Mouse (Mus musculus) R1 (cell line): Measurements from ENCODE around the gene Stim1.
"Not testable (repeated sequence)": the region's sequence is repeated elsewhere in the genome, so short reads cannot be mapped to it uniquely, and the experiment has no call there.

ENCODE experiments used
- DNase-seq: peaks from one replicate; pipeline ENCODE4 v3.0.0-alpha.2; 2018; ENCODE audit warnings: low read depth, low spot score

Stim1 gene

DNA sequence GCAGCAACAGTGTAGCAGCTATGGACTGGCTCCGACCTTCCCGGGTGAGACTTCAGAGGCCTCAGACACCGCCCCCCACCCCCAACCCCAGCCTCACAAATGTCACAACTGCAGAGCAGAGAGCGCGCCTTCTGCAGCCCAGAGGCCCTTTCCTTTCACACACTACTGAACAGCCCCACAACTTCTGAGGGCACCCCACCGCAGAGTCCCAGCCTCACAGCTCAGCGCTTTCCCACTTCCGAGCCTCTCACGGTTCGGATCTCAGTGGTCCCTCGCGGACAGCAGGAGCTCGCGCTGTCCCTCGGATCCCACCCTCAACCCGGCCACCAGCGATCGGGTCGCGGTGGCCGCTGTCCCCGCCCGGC, 18.1 kb upstream of the Stim1 start:
- peak; percentile 65 for DNase-seq

DNA sequence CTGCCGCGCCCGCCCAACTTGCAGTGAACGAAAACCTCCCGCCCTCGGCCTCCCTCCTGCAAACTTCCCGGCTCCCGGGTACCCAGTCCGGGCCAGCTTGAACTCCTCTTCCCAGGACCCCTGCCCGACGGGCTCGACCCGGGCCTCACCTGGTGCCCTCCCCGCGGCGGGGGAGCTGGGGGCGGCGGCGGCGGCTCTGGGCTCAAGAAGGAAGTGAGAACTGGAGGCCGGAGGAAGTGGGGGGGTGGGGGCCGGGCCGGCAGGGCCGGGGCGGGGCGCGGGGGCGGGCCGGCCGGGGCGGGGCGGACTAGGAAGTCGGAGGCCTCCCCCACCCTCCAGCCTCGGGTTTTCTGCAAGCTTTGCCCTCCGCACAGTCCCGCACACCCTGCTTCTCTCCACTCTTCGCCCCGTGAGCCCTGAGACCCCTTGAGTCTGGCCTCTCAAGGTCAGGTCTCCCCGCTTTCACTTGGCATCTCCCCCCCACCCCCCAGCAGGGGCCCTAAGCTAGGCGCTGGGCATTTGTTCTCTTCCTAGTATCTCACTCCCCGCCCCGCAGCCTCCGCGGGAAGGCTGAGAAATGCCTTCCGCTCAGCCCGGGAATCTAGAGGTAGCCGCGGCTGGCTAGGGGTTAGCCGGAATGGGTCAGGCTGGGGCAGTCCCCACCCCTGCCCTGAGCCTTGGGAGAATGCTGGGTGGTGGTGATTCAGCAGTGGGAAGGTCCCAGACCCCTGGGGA, 17.5 kb upstream of the Stim1 start:
- DNase-seq, result peak; percentile 86

DNA sequence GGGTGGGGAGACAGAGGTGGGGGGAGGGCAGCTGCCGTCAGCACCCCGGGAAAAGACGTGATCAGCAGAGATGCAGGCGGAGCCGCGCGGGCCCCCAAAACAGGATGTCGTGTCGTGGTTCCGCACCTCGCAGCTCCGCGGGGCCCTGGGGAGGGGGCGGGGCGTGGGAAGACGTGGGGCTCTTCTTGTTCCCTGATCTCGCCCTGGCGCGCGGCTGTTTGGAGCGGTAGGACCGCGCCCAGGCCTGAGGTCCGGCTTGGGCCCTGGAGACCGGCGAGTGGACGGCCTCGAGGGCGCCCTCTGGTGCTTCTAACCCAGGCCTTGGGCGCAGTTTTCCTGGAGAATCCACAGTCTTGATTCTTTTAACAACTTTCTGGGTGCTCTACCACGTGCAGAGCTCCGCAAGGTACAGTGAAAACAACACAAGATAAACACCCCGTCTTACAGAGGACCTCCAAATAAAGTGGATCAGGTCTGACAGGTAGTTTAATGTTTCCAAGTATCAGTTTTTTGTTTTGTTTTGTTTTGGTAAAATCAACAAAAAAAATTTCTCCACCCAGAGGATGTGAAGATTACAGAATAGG, 16.9 kb upstream of the Stim1 start:
- peak; percentile 85 for DNase-seq

DNA sequence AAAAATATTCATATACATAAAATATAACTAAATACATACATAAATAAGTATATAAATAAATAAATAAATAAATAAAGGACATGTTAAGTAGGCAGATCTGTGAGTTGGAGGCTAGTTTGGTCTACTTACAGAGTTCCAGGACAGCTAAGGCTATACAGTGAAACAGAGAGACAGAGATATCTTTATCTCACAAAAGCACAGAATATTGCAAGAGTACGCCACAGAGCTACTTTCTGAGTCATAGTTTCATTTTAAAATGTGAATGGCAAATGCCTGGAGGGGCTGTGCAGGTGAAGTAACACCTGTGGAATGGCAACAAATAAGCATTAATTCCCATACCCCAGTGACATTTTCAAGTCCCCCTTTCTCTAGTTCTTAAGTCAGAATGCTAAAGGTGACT, 14.0 kb upstream of the Stim1 start:
- DNase-seq, result no peak

DNA sequence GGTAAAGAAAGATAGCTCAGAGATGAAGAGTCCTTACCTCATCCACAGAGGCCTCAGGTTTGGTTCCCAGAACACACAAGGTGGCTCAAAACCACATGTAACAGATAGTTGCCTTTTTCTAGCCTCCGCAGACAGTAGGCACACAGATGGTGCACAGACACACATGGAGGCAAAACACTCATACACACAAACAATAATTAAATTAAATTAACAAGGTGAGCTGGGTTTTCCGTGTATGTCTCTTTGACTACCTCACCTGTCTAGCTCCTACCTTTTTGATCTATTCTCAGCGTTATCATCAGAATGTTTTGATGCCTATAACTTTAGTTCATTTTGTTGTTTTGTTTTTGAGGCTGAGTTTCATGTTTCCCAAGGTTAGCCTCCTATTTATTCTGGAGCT, 11.7 kb upstream of the Stim1 start, which contains the start of gene Rhog:
Gene Rhog (minus strand): TSS at position 101 of the 400 bp plus-strand sequence.
- no peak for DNase-seq

DNA sequence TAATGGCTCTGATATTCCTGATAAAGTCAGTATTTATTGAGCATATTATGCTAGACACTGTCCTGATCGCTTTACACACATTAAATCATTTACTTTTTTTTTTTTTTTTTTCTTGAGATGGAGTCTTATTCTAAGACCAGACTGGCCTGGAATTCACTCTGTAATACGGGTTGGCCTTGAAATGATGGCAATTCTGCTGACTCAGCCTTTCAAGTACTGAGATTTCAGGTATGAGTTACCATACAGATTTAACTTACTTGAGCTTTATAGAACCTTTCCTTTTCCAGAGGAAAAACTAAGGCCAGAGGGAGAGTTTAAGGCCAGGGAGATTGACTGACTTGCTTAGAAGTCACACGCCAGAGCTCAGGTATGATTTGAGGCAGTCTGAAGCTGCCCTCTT, 11.0 kb upstream of the Stim1 start:
- DNase-seq, result no peak

DNA sequence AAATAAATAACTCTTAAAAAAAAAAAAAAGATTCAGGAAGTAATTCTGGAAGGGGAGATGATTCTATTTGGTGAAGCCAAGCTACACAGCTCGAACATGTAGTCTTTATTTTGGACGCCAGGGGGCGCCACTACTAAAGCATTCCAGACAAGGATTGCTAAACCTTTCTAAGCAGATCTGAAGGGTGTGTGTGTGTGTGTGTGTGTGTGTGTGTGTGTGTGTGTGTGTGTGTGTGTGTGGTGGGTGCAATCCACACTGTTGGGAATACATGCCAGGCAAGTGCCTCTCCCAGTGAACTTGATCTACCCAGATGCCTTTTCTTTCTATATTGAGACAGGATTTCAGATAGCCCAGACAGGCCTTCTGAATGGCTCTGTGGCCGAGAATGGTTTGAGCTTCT, 9.4 kb upstream of the Stim1 start:
- peak; percentile 80 for DNase-seq

DNA sequence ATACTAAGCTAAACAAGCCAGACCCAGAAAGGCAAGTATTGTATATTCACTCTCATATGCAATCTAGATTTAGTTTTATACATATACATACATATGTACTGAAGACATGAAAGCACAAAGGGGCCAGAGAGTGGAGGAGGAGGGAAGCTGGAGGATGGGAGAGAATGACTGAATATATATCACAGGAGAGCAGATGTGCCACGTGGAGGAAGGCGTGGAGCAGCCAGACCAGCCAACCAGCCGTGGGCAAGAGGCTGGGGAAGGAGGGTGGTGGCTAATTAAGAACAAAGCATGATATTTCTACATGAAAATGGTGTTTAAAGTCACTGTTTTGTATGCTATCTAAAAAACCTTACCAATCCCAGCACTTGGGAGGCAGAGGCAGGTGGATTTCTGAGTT, 8.9 kb upstream of the Stim1 start:
- no peak for DNase-seq

DNA sequence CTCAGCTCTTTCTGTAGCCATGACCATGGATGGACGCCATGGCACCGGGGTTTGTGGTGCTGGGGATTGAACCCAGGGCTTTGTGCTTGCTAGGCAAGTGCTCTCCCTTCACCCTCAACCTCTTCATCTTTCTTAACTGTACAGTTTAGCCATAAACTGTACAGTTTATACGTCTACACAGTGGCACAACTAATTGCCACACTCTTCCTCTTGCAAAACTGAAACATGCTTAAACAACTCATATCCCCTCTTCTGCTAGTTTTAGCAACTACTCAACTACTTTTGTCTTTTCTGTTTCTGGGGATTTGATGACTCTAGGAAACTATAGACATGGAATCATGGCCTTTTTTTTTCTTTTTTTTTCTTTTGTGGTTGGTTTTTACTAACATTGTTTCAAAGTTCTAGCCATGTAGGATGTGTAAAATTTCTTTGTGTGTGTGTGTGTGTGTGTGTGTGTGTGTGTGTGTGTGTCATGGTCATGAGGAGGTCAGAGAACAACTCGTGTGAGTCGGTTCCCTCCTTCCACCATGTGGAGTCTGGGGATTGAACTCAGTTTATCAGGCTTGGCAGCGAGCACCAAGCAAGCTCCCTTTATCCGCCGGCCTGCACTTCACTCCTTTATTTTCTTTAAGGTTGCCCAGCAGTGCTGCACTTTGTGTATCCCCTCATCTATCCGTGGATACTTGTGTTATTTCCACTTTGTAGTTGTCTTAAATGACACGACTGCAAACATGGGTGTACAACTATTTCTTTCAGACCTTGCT, 7.7 kb upstream of the Stim1 start:
- no peak for DNase-seq

DNA sequence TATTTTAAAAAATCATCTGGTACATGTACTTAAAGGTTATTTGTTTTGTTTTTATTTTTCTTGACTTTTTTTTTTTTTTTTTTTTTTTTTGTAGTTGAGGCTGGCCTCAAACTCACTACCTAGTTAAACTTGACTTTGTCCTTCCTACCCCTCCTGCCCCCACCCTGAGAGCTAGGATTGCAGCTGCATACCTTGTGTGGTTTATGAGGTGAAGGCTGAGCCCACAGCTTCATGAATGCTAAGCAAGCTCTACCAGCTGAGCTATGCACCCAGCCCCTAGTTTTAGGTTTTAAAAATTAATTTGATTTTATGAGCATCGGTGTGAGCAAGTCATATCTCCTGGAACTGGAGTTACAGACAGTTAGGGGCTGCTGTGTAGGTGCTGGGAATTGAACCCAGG, 7.1 kb upstream of the Stim1 start:
- DNase-seq, result no peak

DNA sequence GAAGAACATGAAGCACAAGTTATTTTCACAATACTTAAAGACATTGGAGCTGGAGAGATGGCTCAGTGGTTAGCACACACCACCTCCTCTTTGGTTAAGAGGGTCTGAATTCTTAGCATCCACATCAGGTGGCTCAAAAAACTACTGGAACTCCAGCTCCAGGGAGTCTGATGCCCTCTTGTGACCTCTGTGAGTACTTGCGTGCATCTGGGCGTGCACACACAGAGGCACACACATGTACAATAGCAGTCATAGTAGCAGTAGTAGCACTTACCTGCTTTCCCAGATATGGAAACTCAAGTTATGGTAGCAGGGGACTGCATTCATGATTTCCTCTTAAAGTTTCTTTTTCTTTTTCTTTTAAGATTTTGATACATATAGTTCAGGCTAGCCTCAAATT, 4.6 kb upstream of the Stim1 start:
- DNase-seq, result peak; percentile 26

DNA sequence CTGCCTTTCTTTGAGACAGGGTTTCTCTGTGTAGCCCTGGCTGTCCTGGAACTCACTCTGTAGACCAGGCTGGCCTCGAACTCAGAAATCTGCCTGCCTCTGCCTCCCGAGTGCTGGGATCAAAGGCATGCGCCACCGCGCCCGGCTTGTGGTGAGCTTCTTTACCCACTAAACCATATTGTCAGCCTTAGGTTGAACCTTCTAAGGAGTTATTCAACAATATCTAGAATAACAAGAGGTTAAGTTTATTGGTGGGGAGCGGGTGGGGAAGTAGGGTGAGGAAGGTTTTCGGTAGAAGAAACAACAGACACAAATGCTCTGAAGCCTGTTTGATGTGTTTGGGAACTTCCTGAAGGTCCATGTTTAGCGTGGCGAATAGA, 1.6 kb upstream of the Stim1 start:
- DNase-seq, result not testable (repeated sequence)

DNA sequence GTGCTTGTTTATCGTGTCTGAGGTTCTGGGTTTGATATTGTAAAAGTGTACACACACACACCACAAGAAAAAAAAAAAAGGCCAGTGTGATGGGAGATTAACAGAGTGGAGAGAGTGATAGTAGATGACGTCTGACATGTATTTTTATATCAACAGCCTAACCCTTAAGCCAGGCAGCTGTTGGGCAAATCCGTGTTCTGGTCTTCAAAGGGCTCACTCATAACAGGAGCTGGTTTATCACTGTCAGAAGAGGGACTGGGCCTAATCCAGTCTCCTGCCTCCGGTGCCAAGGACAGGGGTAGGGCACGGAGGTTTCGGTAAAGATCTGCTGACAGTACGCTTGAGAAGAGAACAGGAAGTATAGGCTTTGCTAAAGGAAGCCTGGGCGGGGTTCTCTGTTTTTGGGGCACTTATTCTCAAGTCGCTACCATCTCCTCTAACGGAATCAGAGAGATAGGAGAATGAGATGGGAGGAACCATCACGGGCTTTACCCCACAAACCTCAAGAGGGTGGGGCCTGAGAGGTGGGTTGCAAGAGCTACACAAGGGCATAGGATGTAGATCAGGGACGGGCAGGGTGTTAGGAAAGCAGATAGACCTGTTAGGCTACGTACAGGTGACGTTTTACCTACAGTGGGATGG, 1.1 kb upstream of the Stim1 start:
- no peak for DNase-seq

DNA sequence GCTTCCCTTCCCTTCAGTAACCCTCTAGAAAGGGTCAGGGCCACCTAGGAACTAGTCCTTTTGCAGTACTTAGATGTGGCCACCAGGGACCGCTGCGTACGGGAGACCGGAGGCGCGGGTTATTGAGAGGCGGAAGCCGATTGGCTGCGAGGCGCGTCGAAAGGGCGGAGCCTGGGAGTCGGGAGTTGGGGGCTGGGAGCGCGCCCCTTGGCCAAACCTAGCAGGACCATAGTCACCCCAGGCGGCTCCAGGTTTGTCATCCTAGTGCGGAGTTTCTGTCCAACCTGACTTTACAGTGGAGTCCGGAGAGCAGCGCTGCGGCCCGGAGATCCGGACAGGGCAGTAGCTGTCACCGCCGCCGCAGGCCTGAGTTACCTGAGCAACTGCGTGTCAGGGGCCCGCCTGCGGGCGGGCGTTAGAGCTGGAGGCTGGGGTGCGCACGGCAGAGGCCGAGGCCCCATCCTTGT, 460 bp upstream of the Stim1 start:
- DNase-seq, result peak; percentile 97

DNA sequence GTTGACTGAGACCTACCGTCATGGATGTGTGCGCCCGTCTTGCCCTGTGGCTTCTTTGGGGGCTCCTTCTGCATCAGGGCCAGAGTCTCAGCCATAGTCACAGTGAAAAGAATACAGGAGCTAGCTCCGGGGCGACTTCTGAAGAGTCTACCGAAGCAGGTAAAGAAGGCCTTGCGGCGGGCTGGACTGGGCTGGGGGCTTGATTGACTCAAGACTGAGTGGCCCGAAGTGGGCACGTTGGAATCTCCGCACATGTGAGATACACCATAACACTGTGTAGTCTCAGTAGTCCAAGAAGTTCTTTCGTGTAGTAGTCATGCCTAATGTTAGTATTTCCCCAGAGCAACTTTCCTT, 766 bp downstream of the Stim1 start:
- DNase-seq, result no peak

DNA sequence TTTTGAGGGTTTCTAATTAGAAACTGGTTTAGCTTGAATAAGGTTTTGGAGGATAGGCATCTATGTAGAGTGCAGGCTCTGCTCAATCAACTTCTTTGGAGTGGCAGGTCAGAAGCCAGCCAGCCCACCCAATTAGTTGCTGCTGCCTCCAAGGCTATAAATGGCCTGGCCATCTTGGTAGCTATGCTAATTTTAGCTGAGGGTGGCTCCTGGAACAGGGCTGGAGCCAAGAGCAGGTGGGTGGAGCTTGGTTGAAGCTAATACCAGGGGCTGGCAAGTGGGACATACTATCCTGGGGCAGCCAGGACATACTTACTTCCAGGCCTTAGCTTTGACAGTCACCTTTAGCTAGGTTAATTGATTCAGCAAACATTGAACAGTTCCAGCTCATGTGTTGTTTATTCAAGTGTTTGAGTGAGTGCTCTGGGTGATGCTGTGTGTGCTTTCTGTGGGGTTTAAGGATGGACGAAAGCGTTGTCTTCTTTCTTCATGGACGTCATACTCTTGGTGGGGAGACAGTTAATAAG, 4.9 kb downstream of the Stim1 start:
- DNase-seq, result no peak

DNA sequence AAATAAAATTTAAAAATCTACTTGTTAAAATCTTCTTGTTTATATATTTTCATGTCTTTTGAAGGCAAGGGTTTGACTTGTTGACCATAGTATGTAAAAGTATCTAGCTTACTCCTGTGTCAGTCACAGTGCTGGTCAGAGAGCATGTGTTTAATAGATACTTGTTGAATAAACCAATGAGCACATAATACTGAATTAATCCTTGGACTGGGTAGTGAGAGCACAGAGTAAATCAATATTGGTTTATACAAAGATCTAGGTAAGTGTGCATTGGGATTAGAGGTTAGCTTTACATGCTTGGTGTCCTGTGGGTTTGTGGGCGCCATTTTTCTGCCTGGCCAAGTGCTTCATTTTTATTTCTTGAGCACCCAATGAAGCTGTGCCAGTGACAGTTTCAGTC, 13.8 kb downstream of the Stim1 start:
- no peak for DNase-seq

DNA sequence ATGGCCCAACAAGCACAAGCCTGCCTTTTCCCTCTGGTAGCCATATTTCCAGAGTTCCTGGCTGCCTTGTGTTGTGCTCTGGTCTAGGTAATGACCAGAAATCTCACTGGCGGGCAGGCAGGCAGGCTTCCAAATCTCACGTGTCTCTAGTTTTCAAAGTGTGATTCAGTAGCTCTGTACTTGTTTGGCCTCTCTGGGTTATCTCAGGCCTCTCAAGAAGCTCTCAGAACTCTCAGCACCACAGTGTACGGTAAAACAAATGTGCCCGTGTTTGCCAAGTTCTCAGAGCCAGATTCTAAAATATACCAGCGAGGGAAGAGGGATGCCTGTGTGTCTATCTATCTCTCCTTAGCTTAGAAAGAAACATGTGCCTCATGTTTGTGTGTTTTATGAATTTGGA, 14.7 kb downstream of the Stim1 start:
- DNase-seq, result no peak

DNA sequence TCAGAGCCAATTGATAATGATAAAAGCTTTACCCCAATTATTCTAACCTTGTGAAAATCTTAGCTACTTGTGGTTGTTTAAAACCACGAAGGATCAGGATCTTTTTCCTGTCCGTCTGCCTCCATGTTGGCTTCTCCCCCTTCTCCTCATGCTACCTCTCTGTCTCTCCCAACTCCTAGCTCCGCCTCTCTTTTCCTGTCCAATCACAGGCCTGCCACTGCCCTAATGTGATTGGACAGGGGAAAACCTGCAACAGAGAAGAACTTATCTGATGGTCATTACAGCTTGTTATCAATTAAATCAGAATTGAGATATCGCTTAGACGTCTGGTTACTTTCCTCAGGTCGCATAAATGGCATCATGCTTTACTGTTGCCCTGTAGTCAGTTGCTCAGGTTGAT, 21.9 kb downstream of the Stim1 start:
- DNase-seq, result peak; percentile 89

DNA sequence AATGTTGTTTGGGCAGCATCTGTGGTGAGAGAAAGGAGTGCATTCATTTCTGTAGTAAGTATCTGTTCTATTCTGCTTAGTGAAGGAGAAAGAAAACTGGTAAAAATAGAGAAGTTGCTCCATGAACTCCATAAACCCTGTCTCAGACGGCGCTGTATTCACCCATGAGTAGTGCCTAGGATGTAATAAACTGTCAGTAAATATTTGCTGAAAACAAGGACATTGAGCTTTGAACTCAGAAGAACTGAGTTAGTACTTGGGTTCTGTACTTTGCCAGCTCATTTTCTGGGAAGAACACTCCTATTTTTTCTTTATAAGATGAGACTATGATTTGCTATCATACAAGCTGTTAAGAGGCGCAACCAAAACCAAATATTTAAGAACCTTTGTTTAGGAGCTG, 24.6 kb downstream of the Stim1 start:
- DNase-seq, result no peak

DNA sequence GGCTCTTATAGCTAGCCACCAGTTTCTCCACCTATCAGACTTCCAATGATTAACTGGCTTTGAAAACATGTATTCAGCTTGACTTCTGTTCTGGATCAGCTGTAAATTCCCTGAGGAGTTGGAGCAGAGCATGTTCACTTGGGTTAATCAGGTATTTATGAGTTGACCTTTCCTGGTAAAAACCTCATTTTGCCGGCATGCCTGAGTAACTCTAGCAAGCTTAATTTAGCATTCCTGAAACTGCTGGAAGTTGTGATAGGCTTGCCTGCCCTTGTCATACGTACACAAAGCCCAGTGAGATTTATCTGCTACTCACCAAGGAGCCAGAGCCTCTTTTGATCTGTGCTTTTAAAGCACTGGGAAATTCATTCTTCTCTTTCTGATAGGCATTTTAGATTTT, 25.6 kb downstream of the Stim1 start:
- no peak for DNase-seq

DNA sequence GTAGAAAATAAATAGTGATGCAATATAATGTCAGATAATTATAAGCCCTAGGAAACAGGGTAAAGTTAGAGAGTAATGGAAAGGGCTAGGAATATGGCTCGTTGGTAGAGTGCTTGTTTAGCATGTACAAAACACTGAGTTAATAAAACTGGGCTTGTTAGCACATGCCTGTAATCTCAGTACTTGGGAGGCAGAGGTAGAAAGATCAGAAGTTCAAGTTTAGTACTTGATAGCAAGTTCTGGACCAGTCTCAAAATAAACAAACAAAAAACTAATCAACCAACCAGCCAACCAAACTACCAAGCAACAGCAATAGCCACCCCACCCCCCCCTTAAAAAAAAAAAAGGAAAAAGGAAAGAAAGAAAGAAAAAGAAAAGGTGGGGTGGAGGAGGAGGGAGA, 33.2 kb downstream of the Stim1 start:
- DNase-seq, result no peak
